Mouse (Mus musculus): ENCODE results near the gene Xpr1.

DNA sequence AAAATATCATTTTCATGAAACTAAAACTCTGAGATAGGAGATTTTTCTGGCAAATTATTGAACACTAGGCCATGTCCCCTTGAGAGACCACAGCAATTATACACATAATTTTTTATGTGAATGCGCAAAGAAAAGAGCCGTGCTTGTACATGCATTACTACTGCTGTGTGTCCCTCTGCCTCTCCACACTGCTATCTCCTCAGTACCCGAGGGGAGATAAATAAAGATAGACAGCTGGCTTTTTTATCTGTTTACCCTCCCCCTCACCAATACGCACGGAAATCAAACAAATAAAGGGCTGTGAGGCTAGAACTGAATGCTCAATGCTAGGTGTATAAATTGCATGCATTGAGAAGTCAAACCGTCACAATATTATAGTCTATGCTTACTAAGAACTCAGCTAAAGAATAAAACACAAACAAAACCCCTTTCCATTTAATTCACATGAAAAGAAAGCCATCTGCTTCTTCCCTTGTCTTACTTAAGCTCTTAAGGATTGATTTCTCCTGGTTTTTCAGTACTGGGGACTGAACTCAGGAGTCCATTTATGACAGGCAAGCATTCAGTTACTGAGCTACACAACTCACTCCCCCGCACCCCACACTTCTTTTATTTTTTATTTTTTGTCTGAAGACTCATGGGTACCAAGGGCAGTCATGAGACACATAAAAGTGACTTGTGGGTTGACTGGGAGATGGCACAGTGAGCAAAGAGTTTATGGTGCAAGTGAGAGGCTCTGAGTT is 97.0 kb downstream of the Xpr1 start:
- TF ChIP-seq POLR2A (IDR thresholded peaks at IDR 0.05; ENCODE audit: borderline replicate concordance, low read depth, low read length) (no peak), CTCF (IDR thresholded peaks at IDR 0.05; ENCODE audit: low read depth, low read length) (no peak)

All from bone marrow macrophage, adult 2 months (primary cell).